Mouse (Mus musculus): ENCODE results near the gene Chac2. TPM values are rescaled to one million over a fixed set of nuclear protein-coding genes. Genes with fewer than 3 reads are reported as not detected.
"Not testable (repeated sequence)": the region's sequence is repeated elsewhere in the genome, so short reads cannot be mapped to it uniquely, and the experiment has no call there.

Chac2 gene
- polyA plus RNA-seq (2012; rRNA removed) = 2.1 and 3.1 TPM in 2 replicates

DNA sequence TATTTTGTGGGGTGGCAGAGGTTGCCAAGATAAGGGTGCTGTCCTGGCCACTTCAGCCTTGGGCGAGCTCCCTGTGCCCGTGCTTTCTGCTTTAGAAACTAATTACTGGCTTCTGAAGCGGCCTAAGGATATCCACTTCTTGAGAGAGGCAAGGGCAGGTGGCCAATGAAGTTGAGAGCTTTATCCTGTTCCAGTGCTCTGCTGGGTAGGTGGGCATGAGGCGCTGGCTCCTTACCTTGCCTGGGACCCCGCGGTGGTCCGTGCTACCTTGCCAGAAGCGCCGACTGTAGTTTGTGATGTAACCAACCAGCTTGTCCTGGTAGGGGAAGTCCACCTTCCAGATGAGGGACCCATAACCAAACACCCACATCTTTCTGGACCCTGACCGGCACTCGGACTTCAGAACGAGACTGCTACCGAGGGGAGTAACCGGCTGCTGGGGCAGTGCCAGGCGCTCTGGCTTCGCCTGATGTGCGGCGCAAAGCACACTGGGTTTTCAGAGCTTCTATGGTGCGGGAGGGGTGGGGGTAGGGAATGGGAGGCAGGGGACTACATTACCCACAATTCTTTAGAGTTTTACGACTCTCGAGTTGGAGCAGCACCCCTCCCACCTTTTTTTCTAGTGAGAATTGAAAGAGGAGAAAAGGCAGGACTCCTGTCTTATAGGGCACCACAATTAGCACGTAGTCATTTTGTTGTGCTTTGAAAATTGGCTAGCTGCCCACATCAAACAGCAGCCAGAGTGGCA is at the start of gene Chac2:
Gene Chac2 (minus strand): TSS at position 474 of the 748 bp plus-strand sequence.
- DNase-seq (ENCODE audit: low read depth) = peak; percentile 64

DNA sequence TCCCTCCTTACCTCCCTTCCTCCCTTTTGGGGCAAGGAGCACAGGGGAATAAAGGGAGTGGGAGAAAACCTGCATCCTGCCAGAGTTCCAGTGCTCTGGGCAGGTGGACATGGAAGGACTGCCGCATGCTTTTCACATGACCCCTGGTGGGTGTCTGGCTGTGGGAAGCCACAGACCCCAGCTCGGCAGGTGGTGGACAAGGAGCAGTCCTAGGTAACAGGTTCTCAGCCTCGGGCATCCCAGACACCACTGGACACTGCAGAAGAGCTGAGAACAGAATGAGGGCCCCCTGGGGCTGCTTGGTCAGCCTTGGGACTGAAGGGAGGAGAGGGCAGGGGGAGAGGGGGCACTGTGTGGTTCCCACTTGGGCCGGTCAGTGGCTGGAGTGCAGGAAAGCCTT is 48.8 kb upstream of the Chac2 start:
- DNase-seq (ENCODE audit: low read depth) = no peak

DNA sequence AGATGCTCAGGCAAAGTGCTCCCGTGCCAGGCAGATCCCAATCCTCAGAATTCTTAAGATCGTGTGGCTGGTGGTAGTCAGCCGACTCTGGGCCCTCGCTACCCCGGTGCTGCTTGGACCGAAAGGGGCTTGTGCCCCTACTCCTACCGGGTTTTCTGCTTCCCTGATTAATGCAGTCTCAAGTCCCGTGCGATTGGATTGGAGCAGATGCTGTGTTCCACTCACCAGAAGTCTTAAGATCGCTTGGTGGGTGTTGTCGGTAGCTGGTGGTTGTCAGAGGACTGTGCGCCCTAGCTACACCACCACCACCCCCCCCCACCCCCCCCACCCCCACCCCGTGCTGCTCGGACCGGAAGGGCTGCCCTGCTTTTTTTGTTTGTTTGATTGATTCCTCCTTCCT is 31.3 kb upstream of the Chac2 start:
- DNase-seq (ENCODE audit: low read depth) = not testable (repeated sequence)

DNA sequence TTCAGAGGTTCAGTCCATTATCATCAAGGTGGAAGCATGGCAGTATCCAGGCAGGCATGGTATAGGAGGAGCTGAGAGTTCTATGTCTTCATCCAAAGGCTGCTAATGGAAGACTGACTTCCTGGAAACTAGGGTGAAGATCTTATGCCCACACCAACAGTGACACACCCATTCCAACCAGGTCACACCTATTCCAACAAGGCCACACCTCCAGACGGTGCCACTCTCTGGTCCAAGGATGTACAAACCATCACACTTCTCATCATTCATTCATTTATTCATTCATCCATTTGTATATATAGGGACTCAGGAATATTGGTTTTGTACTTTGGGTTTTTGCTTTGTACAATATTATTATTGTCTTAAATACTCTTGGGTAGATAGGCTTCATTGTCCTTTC is 23.5 kb upstream of the Chac2 start:
- not testable (repeated sequence) for DNase-seq (ENCODE audit: low read depth)

DNA sequence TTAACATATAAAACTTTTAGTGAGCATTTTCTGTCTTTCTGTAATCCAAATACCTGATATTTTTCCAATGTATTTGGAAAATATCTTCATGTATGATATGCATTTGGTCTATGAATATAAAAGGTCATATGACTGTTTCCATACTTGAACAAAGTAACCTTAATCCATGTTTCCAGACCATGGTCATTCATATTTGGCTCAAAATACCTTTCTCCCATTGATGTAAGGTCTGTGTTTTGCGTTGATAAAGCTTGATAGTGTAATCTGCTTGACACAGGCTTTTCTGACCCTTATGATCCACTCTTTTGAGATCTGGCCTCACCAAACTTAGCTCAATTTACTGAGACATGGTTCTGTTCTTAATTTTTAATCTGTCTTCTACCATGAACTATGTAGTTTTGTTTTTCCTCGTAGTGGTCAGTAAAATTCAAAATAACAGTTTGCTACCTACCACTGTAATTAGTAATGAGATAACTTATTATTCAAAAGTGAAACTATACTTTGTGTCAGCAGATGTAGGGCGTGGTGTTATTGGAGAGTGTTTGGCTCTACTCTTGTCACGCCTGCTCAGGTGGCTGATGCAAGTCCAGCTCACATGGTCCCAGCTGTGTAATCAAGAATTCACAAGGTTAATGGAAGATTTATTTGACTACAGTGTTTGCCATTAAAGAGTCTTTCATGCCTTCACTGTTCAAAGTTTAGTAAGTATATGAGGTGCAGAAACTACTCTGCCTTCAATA is 15.2 kb upstream of the Chac2 start:
- no peak for DNase-seq (ENCODE audit: low read depth)

DNA sequence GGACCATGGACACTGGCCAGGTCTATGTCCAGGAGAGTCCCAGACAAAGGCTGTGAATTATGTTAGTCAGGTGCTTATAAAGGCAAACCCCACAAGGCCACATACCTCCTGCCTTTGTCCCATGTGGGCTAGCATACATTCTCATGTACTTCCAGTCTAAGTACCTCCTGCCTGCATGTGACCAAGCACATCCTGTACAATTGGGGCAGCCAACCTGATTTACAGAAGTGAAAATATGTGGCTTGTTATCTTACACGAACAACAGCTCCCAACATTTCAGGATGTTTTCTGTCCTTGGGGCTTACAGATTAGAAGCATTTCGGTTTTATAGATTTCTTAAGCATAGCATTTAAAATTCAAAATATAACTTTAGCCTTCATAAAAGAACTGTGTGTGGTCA is 13.9 kb upstream of the Chac2 start:
- no peak for DNase-seq (ENCODE audit: low read depth)

DNA sequence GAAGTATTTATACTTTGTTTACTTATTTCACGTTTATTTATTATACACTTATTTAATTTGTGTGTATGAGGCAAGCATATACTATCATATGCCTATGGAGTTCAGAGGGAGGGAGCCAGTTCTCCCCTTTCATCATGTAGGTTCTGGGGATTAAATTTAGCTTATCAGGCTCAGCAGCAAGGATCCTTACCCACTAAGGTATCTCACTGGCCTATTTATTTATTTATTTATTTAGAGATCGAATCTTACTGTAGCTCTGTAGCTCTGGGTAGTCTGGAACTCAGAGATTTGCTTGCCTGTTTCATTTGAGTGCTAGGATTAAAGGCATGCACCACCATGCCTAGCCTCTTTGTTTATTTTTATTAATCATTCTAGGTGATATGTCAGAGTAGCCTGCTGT is 12.6 kb upstream of the Chac2 start:
- DNase-seq (ENCODE audit: low read depth) = no peak

DNA sequence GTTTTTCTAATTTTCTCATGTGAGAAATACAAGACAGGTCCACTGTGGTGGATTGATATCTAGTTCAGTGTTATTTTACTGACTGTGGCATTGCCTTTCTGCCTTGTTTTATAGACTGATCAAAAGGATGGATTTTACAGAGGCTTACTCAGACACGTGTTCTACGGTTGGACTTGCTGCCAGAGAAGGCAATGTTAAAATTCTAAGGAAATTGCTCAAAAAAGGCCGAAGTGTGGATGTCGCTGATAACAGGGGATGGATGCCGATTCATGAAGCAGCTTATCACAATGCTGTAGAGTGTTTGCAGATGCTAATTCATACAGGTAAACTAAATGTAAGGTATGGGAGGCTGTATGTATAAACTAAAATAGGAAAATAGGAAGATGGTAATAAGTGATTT is 12.0 kb upstream of the Chac2 start:
- no peak for DNase-seq (ENCODE audit: low read depth)

DNA sequence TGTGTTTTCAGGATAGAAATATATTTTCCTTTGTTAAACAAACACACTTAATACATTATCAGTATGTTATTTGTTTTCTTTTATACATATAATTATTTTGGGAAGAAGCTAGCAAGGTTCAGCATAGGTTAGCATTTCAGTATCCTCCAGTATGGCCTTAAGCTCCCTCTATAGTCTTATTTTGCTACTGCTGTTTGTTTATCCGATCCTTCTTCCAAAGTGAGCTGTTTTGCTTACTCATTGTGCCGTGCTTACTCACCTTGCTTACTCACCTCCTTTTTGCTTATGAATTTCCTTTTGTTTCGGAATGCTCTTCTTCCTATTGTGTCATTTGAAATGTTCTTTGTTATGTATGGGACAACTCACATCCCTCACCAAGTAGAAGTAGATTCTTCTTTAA is 10.5 kb upstream of the Chac2 start:
- no peak for DNase-seq (ENCODE audit: low read depth)

DNA sequence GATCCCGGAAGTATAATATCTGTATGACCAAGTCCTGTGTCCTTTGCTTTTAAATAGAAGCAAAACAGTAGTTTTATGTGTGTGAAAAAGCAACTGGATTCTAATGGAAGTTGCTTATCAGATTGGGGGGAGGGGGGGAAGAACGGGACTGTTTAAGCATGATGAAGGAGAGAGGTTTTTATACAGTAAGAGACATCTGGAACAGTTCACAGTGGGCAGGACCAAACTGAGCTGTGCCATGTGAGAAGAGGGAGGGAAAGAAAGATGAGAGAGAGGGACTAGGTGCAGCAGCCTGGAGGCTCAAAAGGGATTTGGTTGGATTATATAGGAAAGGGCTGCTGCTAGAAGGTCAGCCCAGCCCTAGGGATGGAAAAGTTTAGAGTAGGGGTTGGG is 471 bp upstream of the Chac2 start:
- DNase-seq (ENCODE audit: low read depth) = no peak

DNA sequence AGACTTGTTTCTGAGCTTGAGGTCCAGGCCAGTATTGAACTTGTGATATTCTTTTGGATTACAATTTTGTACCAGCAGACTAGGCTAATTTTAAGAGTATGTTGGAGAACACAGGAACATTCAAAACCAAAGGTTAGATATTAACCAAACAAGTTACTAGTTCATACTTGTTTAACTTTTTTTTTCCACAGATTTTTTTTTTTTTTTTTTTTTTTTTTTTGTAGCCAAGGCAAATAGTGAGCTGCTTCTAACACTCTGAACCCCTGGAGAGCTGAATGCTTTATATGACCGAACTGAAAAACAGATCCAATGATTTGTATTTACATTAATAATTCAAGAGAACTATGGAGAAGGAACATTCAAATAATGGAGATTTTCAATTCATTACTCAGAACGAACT is 913 bp downstream of the Chac2 start:
- DNase-seq (ENCODE audit: low read depth) = no peak

DNA sequence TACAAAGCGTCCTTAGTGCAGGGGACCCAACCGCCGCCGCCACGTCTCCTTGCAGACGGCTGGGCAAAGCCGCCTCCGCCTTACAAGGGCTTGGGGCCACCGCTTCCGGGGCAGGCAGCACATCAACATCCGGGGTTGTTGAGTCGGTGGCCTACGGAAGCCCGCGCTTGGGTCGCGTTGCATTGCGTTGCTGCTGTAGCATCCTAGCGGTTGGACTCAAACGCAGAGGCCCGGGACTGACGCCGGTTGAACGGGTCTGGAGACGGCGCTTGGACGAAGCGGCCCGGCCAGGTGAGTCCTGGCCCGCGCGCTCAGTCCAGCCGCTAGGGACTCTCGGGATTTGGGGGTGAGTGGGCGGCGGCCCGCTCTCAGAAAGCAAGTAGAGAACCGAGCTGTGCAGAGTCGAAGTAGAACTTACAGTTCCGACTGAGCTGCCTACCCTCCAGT is 31.8 kb downstream of the Chac2 start, which contains the start of gene Erlec1:
Gene Erlec1 (minus strand): TSS at position 57 of the 447 bp plus-strand sequence.
- peak; percentile 24 for DNase-seq (ENCODE audit: low read depth)

DNA sequence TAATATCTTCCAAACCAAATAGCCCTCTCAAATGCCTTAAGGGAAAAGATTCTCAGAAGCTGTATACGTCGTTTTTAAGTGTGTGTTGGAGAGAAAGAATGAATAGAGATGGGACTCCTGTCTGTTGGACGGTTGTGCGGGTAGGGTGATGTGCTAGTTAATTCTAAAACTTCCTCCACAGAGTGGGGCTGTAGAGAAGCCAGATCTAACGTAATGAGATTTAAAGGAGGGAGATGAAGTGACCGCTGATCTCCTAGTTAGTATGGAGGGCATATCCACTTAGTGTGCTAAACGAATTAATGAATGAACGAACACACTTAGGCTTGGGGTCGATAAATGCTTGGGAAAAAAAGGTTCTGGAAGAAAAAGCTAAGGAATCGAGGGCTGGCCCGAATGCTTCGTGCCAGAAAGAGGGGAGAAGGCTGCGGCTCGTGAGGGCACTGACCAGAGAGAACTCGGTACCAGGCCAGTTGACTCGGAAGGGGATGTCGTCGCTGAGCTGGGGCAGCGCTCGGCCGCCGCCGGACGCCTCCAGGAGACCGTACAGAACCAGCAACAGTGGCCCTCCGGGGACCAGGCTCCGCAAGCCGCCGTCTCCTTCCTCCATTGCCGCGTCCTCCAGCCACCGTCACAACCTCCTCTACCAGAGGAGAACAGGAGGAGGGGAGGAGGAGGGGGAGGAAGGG is 32.5 kb downstream of the Chac2 start:
- no peak for DNase-seq (ENCODE audit: low read depth)

DNA sequence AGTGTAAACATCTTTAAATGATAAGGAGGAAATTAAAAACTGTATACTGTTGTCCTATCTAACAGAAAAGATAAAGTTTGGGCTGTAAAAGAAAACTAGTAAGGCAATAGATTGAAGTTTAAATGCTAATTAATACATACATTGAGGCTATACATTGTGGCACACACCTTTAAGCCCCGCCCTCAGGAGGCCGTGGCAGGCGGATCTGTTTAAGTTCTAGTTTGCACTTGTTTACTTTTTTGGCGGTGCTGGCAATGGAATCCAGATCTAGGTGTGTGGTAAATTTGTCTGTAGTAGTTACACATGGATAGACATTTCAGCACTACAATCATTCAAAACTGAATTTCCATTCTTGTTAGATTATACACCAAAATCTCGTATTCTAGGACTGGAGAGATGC is 33.3 kb downstream of the Chac2 start:
- no peak for DNase-seq (ENCODE audit: low read depth)

DNA sequence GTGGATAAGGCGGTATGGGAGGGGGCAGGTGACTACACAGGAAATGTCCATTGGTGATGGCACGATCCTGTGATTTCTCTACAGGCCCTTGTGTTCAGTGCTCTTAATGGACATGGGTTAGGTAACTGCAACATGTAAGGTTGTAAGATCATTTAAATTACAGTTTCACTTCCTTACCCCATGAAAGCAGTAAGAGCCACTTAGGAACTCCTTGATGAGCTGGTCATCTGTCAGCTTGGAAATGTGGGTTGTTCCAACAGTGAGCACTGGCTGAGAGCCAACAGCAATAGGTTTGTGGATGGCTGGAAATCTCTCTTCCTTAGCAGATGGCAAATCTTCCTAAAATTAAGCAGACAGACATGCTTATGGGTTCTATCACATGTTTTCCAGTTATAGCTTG is 42.6 kb downstream of the Chac2 start:
- no peak for DNase-seq (ENCODE audit: low read depth)

DNA sequence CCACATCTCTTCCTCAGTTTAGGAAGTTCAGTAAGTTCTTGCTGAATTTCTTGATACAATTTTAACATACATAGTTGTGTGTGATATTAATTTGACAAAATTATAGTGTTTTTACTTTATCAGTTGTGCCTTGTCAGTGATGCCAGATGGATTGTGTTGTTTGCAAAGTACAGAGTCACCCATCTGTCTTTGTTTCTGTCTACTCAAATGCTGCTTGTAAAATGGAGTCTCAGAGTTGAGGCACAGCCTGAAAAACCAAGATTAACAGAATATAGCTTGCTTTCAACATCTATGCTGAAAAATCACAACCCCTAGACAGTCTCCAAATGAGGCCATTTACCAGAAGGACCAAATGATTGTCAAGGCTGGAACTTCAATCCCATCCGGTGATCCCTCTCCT is 57.7 kb downstream of the Chac2 start:
- no peak for DNase-seq (ENCODE audit: low read depth)

DNA sequence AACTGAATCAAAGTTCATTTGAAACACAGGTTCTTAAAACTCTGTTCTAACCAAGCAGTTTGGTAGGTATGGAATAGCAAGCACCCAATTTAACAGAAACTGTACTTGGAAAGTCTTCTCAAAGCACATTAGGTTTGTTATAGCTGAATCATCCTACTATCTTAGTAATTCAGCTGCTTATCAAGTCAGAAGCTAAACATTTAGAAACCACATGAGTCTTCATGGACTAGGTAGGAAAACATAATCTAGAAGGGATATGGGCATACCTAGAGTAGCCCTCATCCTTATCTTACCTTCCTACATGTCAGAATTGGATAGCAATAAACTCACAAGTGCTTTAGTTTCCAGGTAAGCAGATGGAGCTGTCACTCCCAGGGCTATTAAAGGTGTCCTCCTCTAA is 58.1 kb downstream of the Chac2 start:
- no peak for DNase-seq (ENCODE audit: low read depth)

Other genes starting within 250 kb of the Chac2 start
- gene Psme4, start 214.6 kb downstream of the Chac2 start, polyA plus RNA-seq (2012; rRNA removed) = 17.5 and 18.0 TPM in 2 replicates
- gene Gpr75, start 101.0 kb downstream of the Chac2 start, polyA plus RNA-seq (2012; rRNA removed) = 0.52 and 0.57 TPM in 2 replicates
- gene Asb3, start 100.9 kb downstream of the Chac2 start, polyA plus RNA-seq (2012; rRNA removed) = 4.1 and 4.6 TPM in 2 replicates
- 40.7 and 54.7 TPM in 2 replicates for gene Erlec1, start 32.0 kb downstream of the Chac2 start, polyA plus RNA-seq (2012; rRNA removed)
- gene Gm17332, start 196.1 kb upstream of the Chac2 start, polyA plus RNA-seq (2012; rRNA removed) = not detected in 2 replicates

Measured in gonadal fat pad, adult 2 months (tissue).